Mouse (Mus musculus): ENCODE measurements around the gene Auts2. TPM values are rescaled to one million over a fixed set of nuclear protein-coding genes. Genes with fewer than 3 reads are reported as not detected.

The Auts2 gene
- polyA plus RNA-seq, 1 experiment from 2014 or later, result 17.9 TPM

GRCm38 (mm10) chr5:131990532-131990931, 552.6 kb downstream of the Auts2 start:
- 73% methylated on average over 1 of the region's 1 CpGs for WGBS
- no peak for ATAC-seq (ENCODE audit: low FRiP score, low TSS enrichment)
- no peaks in the 10 kb centered on the region for H3K9me3 ChIP-seq (ENCODE audit: low read length)

GRCm38 (mm10) chr5:131981451-131981850, 561.7 kb downstream of the Auts2 start:
- H3K27ac ChIP-seq (ENCODE audit: low read length), result no peak overlapping the region

More at GRCm38 (mm10) chr5:131990532-131990931, 552.6 kb downstream of the Auts2 start:
- H3K4me2 ChIP-seq (replicated peaks; ENCODE audit: low read depth, low read length), result no peak overlapping the region
- H3K27ac ChIP-seq (ENCODE audit: low read length), result no peak overlapping the region
- H3K9ac ChIP-seq (replicated peaks; ENCODE audit: low read length), result no peak overlapping the region
- 0 out of 2 replicates have a peak, but pooled peaks cover 3% of the 10 kb centered on the region for H3K4me1 ChIP-seq (ENCODE audit: insufficient read depth, low read length)
- H3K4me3 ChIP-seq (ENCODE audit: low read length), result no peak overlapping the region
- H3K36me3 ChIP-seq (ENCODE audit: insufficient read depth, low read length), result no peaks in the 10 kb centered on the region
- H3K27me3 ChIP-seq (ENCODE audit: insufficient read depth, low read length), result no peaks in the 10 kb centered on the region

GRCm38 (mm10) chr5:131978939-131979338, 564.2 kb downstream of the Auts2 start:
- no peaks in the 10 kb centered on the region for H3K9me3 ChIP-seq (ENCODE audit: low read length)
- H3K36me3 ChIP-seq (ENCODE audit: insufficient read depth, low read length), result no peaks in the 10 kb centered on the region
- WGBS, result 46% methylated on average over 9 of the region's 9 CpGs
- no peak overlapping the region for H3K4me3 ChIP-seq (ENCODE audit: low read length)
- no peak for ATAC-seq (ENCODE audit: low FRiP score, low TSS enrichment)
- H3K4me1 ChIP-seq (ENCODE audit: insufficient read depth, low read length), result no peaks in the 10 kb centered on the region
- H3K27ac ChIP-seq (ENCODE audit: low read length), result no peak overlapping the region
- H3K27me3 ChIP-seq (ENCODE audit: insufficient read depth, low read length), result no peaks in the 10 kb centered on the region
- H3K9ac ChIP-seq (replicated peaks; ENCODE audit: low read length), result no peak overlapping the region
- no peak overlapping the region for H3K4me2 ChIP-seq (replicated peaks; ENCODE audit: low read depth, low read length)

More at GRCm38 (mm10) chr5:131981451-131981850, 561.7 kb downstream of the Auts2 start:
- H3K9ac ChIP-seq (replicated peaks; ENCODE audit: low read length), result no peak overlapping the region
- H3K4me2 ChIP-seq (replicated peaks; ENCODE audit: low read depth, low read length), result no peak overlapping the region
- no peaks in the 10 kb centered on the region for H3K9me3 ChIP-seq (ENCODE audit: low read length)
- no peak overlapping the region for H3K4me3 ChIP-seq (ENCODE audit: low read length)
- 89% methylated on average over 3 of the region's 3 CpGs for WGBS
- no peaks in the 10 kb centered on the region for H3K36me3 ChIP-seq (ENCODE audit: insufficient read depth, low read length)
- H3K4me1 ChIP-seq (ENCODE audit: insufficient read depth, low read length), result no peaks in the 10 kb centered on the region
- ATAC-seq (ENCODE audit: low FRiP score, low TSS enrichment), result no peak
- no peaks in the 10 kb centered on the region for H3K27me3 ChIP-seq (ENCODE audit: insufficient read depth, low read length)

- no peak for ATAC-seq (ENCODE audit: low FRiP score, low TSS enrichment)
- no peak overlapping the region for H3K4me3 ChIP-seq (ENCODE audit: low read length)
- H3K27ac ChIP-seq (ENCODE audit: low read length), result no peak overlapping the region
- H3K4me2 ChIP-seq (replicated peaks; ENCODE audit: low read depth, low read length), result no peak overlapping the region
- no peaks in the 10 kb centered on the region for H3K4me1 ChIP-seq (ENCODE audit: insufficient read depth, low read length)
- H3K27me3 ChIP-seq (ENCODE audit: insufficient read depth, low read length), result no peaks in the 10 kb centered on the region
- no peaks in the 10 kb centered on the region for H3K9me3 ChIP-seq (ENCODE audit: low read length)
- whole genome bisulfite sequencing, result 62% methylated on average over 3 of the region's 3 CpGs
- H3K36me3 ChIP-seq (ENCODE audit: insufficient read depth, low read length), result no peaks in the 10 kb centered on the region
- H3K9ac ChIP-seq (replicated peaks; ENCODE audit: low read length), result no peak overlapping the region
These were observed 565.6 kb downstream of the Auts2 start for GRCm38 (mm10) chr5:131977497-131977896.

GRCm38 (mm10) chr5:131971901-131972300, 571.2 kb downstream of the Auts2 start:
- Histone ChIP-seq H3K9ac (replicated peaks; ENCODE audit: low read length) (no peak overlapping the region), H3K9me3 (ENCODE audit: low read length) (no peaks in the 10 kb centered on the region), H3K4me1 (ENCODE audit: insufficient read depth, low read length) (peaks cover 7% of the 10 kb centered on the region; the same call in 1 of the 2 replicates), H3K36me3 (ENCODE audit: insufficient read depth, low read length) (no peaks in the 10 kb centered on the region), H3K4me3 (ENCODE audit: low read length) (no peak overlapping the region), H3K4me2 (replicated peaks; ENCODE audit: low read depth, low read length) (no peak overlapping the region), H3K27ac (ENCODE audit: low read length) (no peak overlapping the region), H3K27me3 (ENCODE audit: insufficient read depth, low read length) (no peaks in the 10 kb centered on the region)
- 95% methylated on average over 2 of the region's 2 CpGs for WGBS
- ATAC-seq (ENCODE audit: low FRiP score, low TSS enrichment), result no peak

- H3K4me3 ChIP-seq (ENCODE audit: low read length), result no peak overlapping the region
- no peaks in the 10 kb centered on the region for H3K9me3 ChIP-seq (ENCODE audit: low read length)
- WGBS, result 96% methylated on average over 6 of the region's 6 CpGs
- peaks cover 7% of the 10 kb centered on the region; the same call in 1 of the 2 replicates for H3K4me1 ChIP-seq (ENCODE audit: insufficient read depth, low read length)
- 0 out of 2 replicates have a peak, but pooled peaks cover 2% of the 10 kb centered on the region for H3K36me3 ChIP-seq (ENCODE audit: insufficient read depth, low read length)
- no peak for ATAC-seq (ENCODE audit: low FRiP score, low TSS enrichment)
- H3K9ac ChIP-seq (replicated peaks; ENCODE audit: low read length), result no peak overlapping the region
- H3K4me2 ChIP-seq (replicated peaks; ENCODE audit: low read depth, low read length), result no peak overlapping the region
- H3K27me3 ChIP-seq (ENCODE audit: insufficient read depth, low read length), result no peaks in the 10 kb centered on the region
- no peak overlapping the region for H3K27ac ChIP-seq (ENCODE audit: low read length)
These were observed 577.6 kb downstream of the Auts2 start for GRCm38 (mm10) chr5:131965499-131965898.

- WGBS, result 96% methylated on average over 4 of the region's 4 CpGs
- no peak for ATAC-seq (ENCODE audit: low FRiP score, low TSS enrichment)
- H3K4me1 ChIP-seq (ENCODE audit: insufficient read depth, low read length), result peaks cover 7% of the 10 kb centered on the region; the same call in 1 of the 2 replicates
These were observed 579.6 kb downstream of the Auts2 start for GRCm38 (mm10) chr5:131963565-131963964.

GRCm38 (mm10) chr5:131961859-131962258, 581.3 kb downstream of the Auts2 start:
- no peak overlapping the region for H3K4me3 ChIP-seq (ENCODE audit: low read length)
- no peak overlapping the region for H3K9ac ChIP-seq (replicated peaks; ENCODE audit: low read length)
- H3K4me1 ChIP-seq (ENCODE audit: insufficient read depth, low read length), result peaks cover under 1% of the 10 kb centered on the region; the same call in 1 of the 2 replicates
- no peaks in the 10 kb centered on the region for H3K27me3 ChIP-seq (ENCODE audit: insufficient read depth, low read length)
- H3K27ac ChIP-seq (ENCODE audit: low read length), result no peak overlapping the region
- 0 out of 2 replicates have a peak, but pooled peaks cover 2% of the 10 kb centered on the region for H3K36me3 ChIP-seq (ENCODE audit: insufficient read depth, low read length)
- 65% methylated on average over 2 of the region's 2 CpGs for WGBS
- no peak for ATAC-seq (ENCODE audit: low FRiP score, low TSS enrichment)
- H3K9me3 ChIP-seq (ENCODE audit: low read length), result no peaks in the 10 kb centered on the region
- no peak overlapping the region for H3K4me2 ChIP-seq (replicated peaks; ENCODE audit: low read depth, low read length)

More at GRCm38 (mm10) chr5:131963565-131963964, 579.6 kb downstream of the Auts2 start:
- Histone ChIP-seq H3K27me3 (ENCODE audit: insufficient read depth, low read length) (no peaks in the 10 kb centered on the region), H3K9ac (replicated peaks; ENCODE audit: low read length) (no peak overlapping the region), H3K36me3 (ENCODE audit: insufficient read depth, low read length) (0 out of 2 replicates have a peak, but pooled peaks cover 2% of the 10 kb centered on the region), H3K9me3 (ENCODE audit: low read length) (no peaks in the 10 kb centered on the region), H3K4me3 (ENCODE audit: low read length) (no peak overlapping the region), H3K4me2 (replicated peaks; ENCODE audit: low read depth, low read length) (no peak overlapping the region), H3K27ac (ENCODE audit: low read length) (no peak overlapping the region)

- 0 out of 2 replicates have a peak, but pooled peaks cover 2% of the 10 kb centered on the region for H3K36me3 ChIP-seq (ENCODE audit: insufficient read depth, low read length)
- peaks cover 10% of the 10 kb centered on the region; the same call in 1 of the 2 replicates for H3K4me1 ChIP-seq (ENCODE audit: insufficient read depth, low read length)
- no peak overlapping the region for H3K4me2 ChIP-seq (replicated peaks; ENCODE audit: low read depth, low read length)
- ATAC-seq (ENCODE audit: low FRiP score, low TSS enrichment), result no peak
- no peak overlapping the region for H3K9ac ChIP-seq (replicated peaks; ENCODE audit: low read length)
- H3K4me3 ChIP-seq (ENCODE audit: low read length), result no peak overlapping the region
- no peaks in the 10 kb centered on the region for H3K27me3 ChIP-seq (ENCODE audit: insufficient read depth, low read length)
- H3K27ac ChIP-seq (ENCODE audit: low read length), result no peak overlapping the region
- H3K9me3 ChIP-seq (ENCODE audit: low read length), result no peaks in the 10 kb centered on the region
These were observed 582.7 kb downstream of the Auts2 start for GRCm38 (mm10) chr5:131960432-131960831.

GRCm38 (mm10) chr5:131956998-131957397, 586.1 kb downstream of the Auts2 start:
- no peaks in the 10 kb centered on the region for H3K9me3 ChIP-seq (ENCODE audit: low read length)
- no peaks in the 10 kb centered on the region for H3K27me3 ChIP-seq (ENCODE audit: insufficient read depth, low read length)
- peaks cover 10% of the 10 kb centered on the region; the same call in 1 of the 2 replicates for H3K4me1 ChIP-seq (ENCODE audit: insufficient read depth, low read length)
- WGBS, result 76% methylated on average over 3 of the region's 3 CpGs
- ATAC-seq (ENCODE audit: low FRiP score, low TSS enrichment), result no peak
- H3K9ac ChIP-seq (replicated peaks; ENCODE audit: low read length), result no peak overlapping the region
- no peak overlapping the region for H3K27ac ChIP-seq (ENCODE audit: low read length)
- H3K4me2 ChIP-seq (replicated peaks; ENCODE audit: low read depth, low read length), result no peak overlapping the region
- H3K36me3 ChIP-seq (ENCODE audit: insufficient read depth, low read length), result no peaks in the 10 kb centered on the region
- H3K4me3 ChIP-seq (ENCODE audit: low read length), result no peak overlapping the region

Data from kidney, embryonic 16.5 days (tissue).